Mouse (Mus musculus): ENCODE measurements around the gene Pfkp. TPM values are rescaled to one million over a fixed set of nuclear protein-coding genes. Genes with fewer than 3 reads are reported as not detected.

The Pfkp gene
- polyA plus RNA-seq, 1 experiment from 2014 or later = 51.5 TPM

- Histone ChIP-seq H3K9me3 (ENCODE audit: control insufficient read depth, low read length) (no peaks in the 10 kb centered on the region), H3K4me2 (ENCODE audit: low read depth) (no peak overlapping the region), H3K9ac (ENCODE audit: low read length) (no peak overlapping the region), H3K27ac (ENCODE audit: low read depth, low read length) (no peak overlapping the region), H3K27me3 (ENCODE audit: control insufficient read depth, insufficient read depth, low read length) (no peaks in the 10 kb centered on the region), H3K4me1 (ENCODE audit: control insufficient read depth, insufficient read depth, low read length) (no peaks in the 10 kb centered on the region), H3K36me3 (ENCODE audit: control insufficient read depth, insufficient read depth, low read length) (no peaks in the 10 kb centered on the region), H3K4me3 (ENCODE audit: low read depth, low read length) (no peak overlapping the region)
- no peak for ATAC-seq (ENCODE audit: insufficient read depth, low FRiP score, low TSS enrichment)
- WGBS = 93% methylated on average over 2 of the region's 2 CpGs
- DNase-seq (ENCODE audit: low spot score) = no peak
These were observed 46.9 kb downstream of the Pfkp start for GRCm38 (mm10) chr13:6601676-6602075.

- DNase-seq (ENCODE audit: low spot score) = no peak
These were observed 48.0 kb downstream of the Pfkp start for GRCm38 (mm10) chr13:6600626-6601025.

GRCm38 (mm10) chr13:6597801-6598200 lies 50.8 kb downstream of the Pfkp start:
- Histone ChIP-seq H3K4me1 (ENCODE audit: control insufficient read depth, insufficient read depth, low read length) (no peaks in the 10 kb centered on the region), H3K27ac (ENCODE audit: low read depth, low read length) (no peak overlapping the region), H3K9me3 (ENCODE audit: control insufficient read depth, low read length) (no peaks in the 10 kb centered on the region), H3K9ac (ENCODE audit: low read length) (no peak overlapping the region), H3K4me2 (ENCODE audit: low read depth) (no peak overlapping the region), H3K4me3 (ENCODE audit: low read depth, low read length) (no peak overlapping the region), H3K27me3 (ENCODE audit: control insufficient read depth, insufficient read depth, low read length) (no peaks in the 10 kb centered on the region), H3K36me3 (ENCODE audit: control insufficient read depth, insufficient read depth, low read length) (no peaks in the 10 kb centered on the region)
- DNase-seq (ENCODE audit: low spot score) = no peak
- WGBS = 93% methylated on average over 16 of the region's 16 CpGs
- ATAC-seq (ENCODE audit: insufficient read depth, low FRiP score, low TSS enrichment) = no peak

More at GRCm38 (mm10) chr13:6600626-6601025, 48.0 kb downstream of the Pfkp start:
- Histone ChIP-seq H3K9ac (ENCODE audit: low read length) (no peak overlapping the region), H3K4me1 (ENCODE audit: control insufficient read depth, insufficient read depth, low read length) (no peaks in the 10 kb centered on the region), H3K4me2 (ENCODE audit: low read depth) (no peak overlapping the region), H3K4me3 (ENCODE audit: low read depth, low read length) (no peak overlapping the region), H3K9me3 (ENCODE audit: control insufficient read depth, low read length) (no peaks in the 10 kb centered on the region), H3K27me3 (ENCODE audit: control insufficient read depth, insufficient read depth, low read length) (no peaks in the 10 kb centered on the region), H3K36me3 (ENCODE audit: control insufficient read depth, insufficient read depth, low read length) (no peaks in the 10 kb centered on the region), H3K27ac (ENCODE audit: low read depth, low read length) (no peak overlapping the region)
- 85% methylated on average over 8 of the region's 8 CpGs for WGBS
- no peak for ATAC-seq (ENCODE audit: insufficient read depth, low FRiP score, low TSS enrichment)

- Histone ChIP-seq H3K4me1 (ENCODE audit: control insufficient read depth, insufficient read depth, low read length) (no peaks in the 10 kb centered on the region), H3K27ac (ENCODE audit: low read depth, low read length) (no peak overlapping the region), H3K9me3 (ENCODE audit: control insufficient read depth, low read length) (no peaks in the 10 kb centered on the region), H3K9ac (ENCODE audit: low read length) (no peak overlapping the region), H3K36me3 (ENCODE audit: control insufficient read depth, insufficient read depth, low read length) (no peaks in the 10 kb centered on the region), H3K4me2 (ENCODE audit: low read depth) (no peak overlapping the region), H3K27me3 (ENCODE audit: control insufficient read depth, insufficient read depth, low read length) (no peaks in the 10 kb centered on the region), H3K4me3 (ENCODE audit: low read depth, low read length) (no peak overlapping the region)
- DNase-seq (ENCODE audit: low spot score) (no peak), ATAC-seq (ENCODE audit: insufficient read depth, low FRiP score, low TSS enrichment) (no peak)
- WGBS = 90% methylated on average over 4 of the region's 4 CpGs
These were observed 53.2 kb downstream of the Pfkp start for GRCm38 (mm10) chr13:6595403-6595802.

- WGBS = 67% methylated on average over 3 of the region's 3 CpGs
- ATAC-seq (ENCODE audit: insufficient read depth, low FRiP score, low TSS enrichment) = no peak
- Histone ChIP-seq H3K36me3 (ENCODE audit: control insufficient read depth, insufficient read depth, low read length) (no peaks in the 10 kb centered on the region), H3K9ac (ENCODE audit: low read length) (no peak overlapping the region), H3K9me3 (ENCODE audit: control insufficient read depth, low read length) (no peaks in the 10 kb centered on the region), H3K27me3 (ENCODE audit: control insufficient read depth, insufficient read depth, low read length) (no peaks in the 10 kb centered on the region), H3K4me2 (ENCODE audit: low read depth) (no peak overlapping the region), H3K4me3 (ENCODE audit: low read depth, low read length) (no peak overlapping the region), H3K4me1 (ENCODE audit: control insufficient read depth, insufficient read depth, low read length) (no peaks in the 10 kb centered on the region), H3K27ac (ENCODE audit: low read depth, low read length) (no peak overlapping the region)
- DNase-seq (ENCODE audit: low spot score) = no peak
These were observed 57.7 kb downstream of the Pfkp start for GRCm38 (mm10) chr13:6590846-6591245.

GRCm38 (mm10) chr13:6586009-6586408 lies 62.6 kb downstream of the Pfkp start:
- no peak overlapping the region for H3K27ac ChIP-seq (ENCODE audit: low read depth, low read length)
- no peak overlapping the region for H3K4me2 ChIP-seq (ENCODE audit: low read depth)
- no peaks in the 10 kb centered on the region for H3K36me3 ChIP-seq (ENCODE audit: control insufficient read depth, insufficient read depth, low read length)
- WGBS = 70% methylated on average over 9 of the region's 9 CpGs
- DNase-seq (ENCODE audit: low spot score) (no peak), ATAC-seq (ENCODE audit: insufficient read depth, low FRiP score, low TSS enrichment) (no peak)
- H3K4me1 ChIP-seq (ENCODE audit: control insufficient read depth, insufficient read depth, low read length) = no peaks in the 10 kb centered on the region
- no peaks in the 10 kb centered on the region for H3K27me3 ChIP-seq (ENCODE audit: control insufficient read depth, insufficient read depth, low read length)
- no peak overlapping the region for H3K4me3 ChIP-seq (ENCODE audit: low read depth, low read length)
- no peak overlapping the region for H3K9ac ChIP-seq (ENCODE audit: low read length)
- H3K9me3 ChIP-seq (ENCODE audit: control insufficient read depth, low read length) = no peaks in the 10 kb centered on the region

GRCm38 (mm10) chr13:6583499-6584125 lies 65.0 kb downstream of the Pfkp start:
- DNase-seq (ENCODE audit: low spot score) = no peak
- Histone ChIP-seq H3K27ac (ENCODE audit: low read depth, low read length) (no peak overlapping the region), H3K4me2 (ENCODE audit: low read depth) (no peak overlapping the region), H3K27me3 (ENCODE audit: control insufficient read depth, insufficient read depth, low read length) (no peaks in the 10 kb centered on the region), H3K4me1 (ENCODE audit: control insufficient read depth, insufficient read depth, low read length) (no peaks in the 10 kb centered on the region), H3K36me3 (ENCODE audit: control insufficient read depth, insufficient read depth, low read length) (no peaks in the 10 kb centered on the region; the same call in 1 of the 2 replicates), H3K4me3 (ENCODE audit: low read depth, low read length) (no peak overlapping the region), H3K9ac (ENCODE audit: low read length) (no peak overlapping the region), H3K9me3 (ENCODE audit: control insufficient read depth, low read length) (no peaks in the 10 kb centered on the region)
- 73% methylated on average over 4 of the region's 4 CpGs for WGBS
- 0 out of 2 replicates have a peak, but pooled peaks have one; percentile 21 for ATAC-seq (ENCODE audit: insufficient read depth, low FRiP score, low TSS enrichment)

GRCm38 (mm10) chr13:6575920-6576509 lies 72.6 kb downstream of the Pfkp start:
- Histone ChIP-seq H3K4me2 (ENCODE audit: low read depth) (no peak overlapping the region), H3K4me3 (ENCODE audit: low read depth, low read length) (no peak overlapping the region), H3K27me3 (ENCODE audit: control insufficient read depth, insufficient read depth, low read length) (no peaks in the 10 kb centered on the region), H3K4me1 (ENCODE audit: control insufficient read depth, insufficient read depth, low read length) (no peaks in the 10 kb centered on the region), H3K36me3 (ENCODE audit: control insufficient read depth, insufficient read depth, low read length) (peaks cover 22% of the 10 kb centered on the region), H3K9ac (ENCODE audit: low read length) (no peak overlapping the region), H3K27ac (ENCODE audit: low read depth, low read length) (no peak overlapping the region), H3K9me3 (ENCODE audit: control insufficient read depth, low read length) (no peaks in the 10 kb centered on the region)
- 97% methylated on average over 6 of the region's 6 CpGs for WGBS
- ATAC-seq (ENCODE audit: insufficient read depth, low FRiP score, low TSS enrichment) = 0 out of 2 replicates have a peak, but pooled peaks have one; percentile 40
- DNase-seq (ENCODE audit: low spot score) = no peak

- Histone ChIP-seq H3K36me3 (ENCODE audit: control insufficient read depth, insufficient read depth, low read length) (peaks cover 17% of the 10 kb centered on the region), H3K4me3 (ENCODE audit: low read depth, low read length) (no peak overlapping the region), H3K27ac (ENCODE audit: low read depth, low read length) (no peak overlapping the region), H3K9me3 (ENCODE audit: control insufficient read depth, low read length) (no peaks in the 10 kb centered on the region), H3K4me1 (ENCODE audit: control insufficient read depth, insufficient read depth, low read length) (no peaks in the 10 kb centered on the region), H3K27me3 (ENCODE audit: control insufficient read depth, insufficient read depth, low read length) (no peaks in the 10 kb centered on the region), H3K9ac (ENCODE audit: low read length) (no peak overlapping the region), H3K4me2 (ENCODE audit: low read depth) (no peak overlapping the region)
- no peak for ATAC-seq (ENCODE audit: insufficient read depth, low FRiP score, low TSS enrichment)
- 96% methylated on average over 5 of the region's 5 CpGs for WGBS
- no peak for DNase-seq (ENCODE audit: low spot score)
These were observed 83.0 kb downstream of the Pfkp start for GRCm38 (mm10) chr13:6565571-6565970.

Data from neural tube, embryonic 11.5 days (tissue).